Mouse (Mus musculus): ENCODE data around the gene Zfp467. TPM values are rescaled to one million over a fixed set of nuclear protein-coding genes. Genes with fewer than 3 reads are reported as not detected.

The Zfp467 gene
- total RNA-seq, 2 experiments from 2014 or later, result 45.4 to 52.3 TPM

DNA sequence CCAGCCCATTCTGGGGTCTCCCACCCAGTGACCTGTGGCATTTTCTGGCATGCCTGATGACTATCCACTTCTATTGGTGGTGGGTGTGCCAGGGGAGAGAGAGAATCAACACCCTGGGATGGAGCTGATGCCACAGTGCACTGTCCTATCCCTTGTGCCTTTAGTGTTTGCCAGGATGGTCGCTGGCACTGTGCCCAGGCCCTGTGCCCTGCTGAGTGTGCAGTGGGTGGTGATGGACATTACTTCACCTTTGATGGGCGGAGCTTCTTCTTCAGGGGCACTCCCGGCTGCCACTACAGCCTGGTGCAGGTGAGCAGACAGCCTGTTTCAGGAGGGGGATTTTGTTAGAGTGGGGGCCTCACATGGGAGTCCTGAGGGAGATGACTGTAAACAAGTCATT lies 7.1 kb upstream of the Zfp467 start:
- Histone ChIP-seq H3K4me3 (no peak overlapping the region), H3K27ac (no peak overlapping the region)
- TF ChIP-seq CTCF (IDR thresholded peaks at IDR 0.05), result no peak
- no peak for DNase-seq
- intact Hi-C loops (cut with DNase I), result no loop called here

- DNase-seq, result no peak
- intact Hi-C loops (cut with DNase I), result no loop called here
- H3K4me3 ChIP-seq, result no peak overlapping the region
- TF ChIP-seq CTCF (IDR thresholded peaks at IDR 0.05), result no peak
- no peak overlapping the region for H3K27ac ChIP-seq
These were observed 6.5 kb upstream of the Zfp467 start for GRCm38 (mm10) chr6:48452151-48452550.

DNA sequence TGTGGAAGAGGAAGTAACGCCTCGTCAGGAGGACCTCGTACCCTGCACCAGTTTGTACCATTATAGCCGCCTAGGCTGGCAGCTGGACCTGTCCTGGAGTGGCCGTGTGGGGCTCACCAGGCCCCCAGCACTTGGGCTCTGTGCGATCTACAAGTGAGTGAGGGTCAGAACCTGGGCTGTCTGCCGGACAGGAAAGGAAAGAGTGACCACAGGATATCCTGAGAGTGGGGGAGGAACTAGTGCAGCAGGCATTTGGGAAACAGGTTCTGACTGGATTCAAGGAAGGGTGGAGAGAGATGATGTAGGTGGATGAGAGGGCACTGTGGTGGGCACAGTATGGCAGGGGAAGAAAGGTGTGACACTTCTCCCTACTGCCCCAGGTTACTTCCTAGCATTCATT lies 2.9 kb upstream of the Zfp467 start:
- DNase-seq, result no peak
- intact Hi-C loops (cut with DNase I), result no loop called here
- no peak overlapping the region for H3K4me3 ChIP-seq
- no peak overlapping the region for H3K27ac ChIP-seq
- no peak for TF ChIP-seq CTCF (IDR thresholded peaks at IDR 0.05)

DNA sequence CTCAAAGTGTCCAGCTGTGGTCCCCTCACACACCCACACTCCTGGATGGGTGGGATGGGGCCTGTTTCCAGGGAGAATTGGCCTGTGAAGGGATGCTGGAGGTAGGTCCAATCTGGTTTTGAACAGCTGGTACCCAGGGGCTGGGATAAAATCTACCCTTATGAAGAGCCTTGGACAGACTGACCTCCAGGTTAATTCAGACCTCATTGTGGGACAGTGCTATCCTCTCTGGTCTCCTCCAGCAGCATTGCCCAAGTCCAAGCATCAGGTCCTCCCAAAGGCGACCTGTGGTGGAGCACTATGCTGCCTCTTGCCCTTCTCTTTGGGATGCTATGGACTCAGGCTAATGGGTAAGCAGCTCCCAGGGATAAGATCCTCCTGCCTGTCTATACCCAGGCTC lies 2.3 kb upstream of the Zfp467 start, which contains the start of gene Sspo:
Gene Sspo, plus strand, starts transcription at position 301 of the 400 bp plus-strand sequence.
- Histone ChIP-seq H3K4me3 (no peak within 1 kb of the TSS), H3K27ac (no peak within 1 kb of the TSS)
- TF ChIP-seq CTCF (IDR thresholded peaks at IDR 0.05), result no peak
- intact Hi-C loops (cut with DNase I), result no loop called here
- no peak for DNase-seq

- DNase-seq, result no peak
- no peak overlapping the region for H3K4me3 ChIP-seq
- no peak for TF ChIP-seq CTCF (IDR thresholded peaks at IDR 0.05)
- peak overlapping the region; percentile 96 for H3K27ac ChIP-seq
- intact Hi-C loops (cut with DNase I), result no loop called here
These were observed 1.3 kb upstream of the Zfp467 start for GRCm38 (mm10) chr6:48446896-48447295.

DNA sequence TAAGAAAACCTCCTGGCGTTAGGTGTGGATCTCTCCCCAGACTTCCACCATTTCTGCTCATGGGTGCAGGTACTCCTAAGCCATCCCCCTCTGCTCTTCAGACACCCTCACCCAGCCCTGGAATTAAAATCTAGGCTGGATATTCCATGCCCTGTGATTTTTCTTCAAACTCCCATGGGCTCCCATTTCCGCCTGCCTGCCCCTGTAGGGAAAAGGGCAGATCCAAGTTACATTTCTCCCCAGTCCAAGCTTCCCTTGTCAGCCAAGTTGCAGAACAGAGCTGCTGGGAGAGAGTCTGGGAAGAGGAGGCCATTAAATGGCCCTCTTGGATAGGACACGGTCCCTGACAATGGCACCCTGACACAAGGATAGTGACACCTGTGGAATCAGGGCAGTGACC lies 631 bp upstream of the Zfp467 start:
- TF ChIP-seq CTCF (IDR thresholded peaks at IDR 0.05), result no peak
- no peak for DNase-seq

GRCm38 (mm10) chr6:48444310-48445180 lies 1.1 kb downstream of the Zfp467 start:
- Histone ChIP-seq H3K4me3 (peak overlapping the region; percentile 89), H3K27ac (peak overlapping the region; percentile 96)
- TF ChIP-seq CTCF (IDR thresholded peaks at IDR 0.05), result no peak
- DNase-seq, result peak; percentile 86
- intact Hi-C loops (cut with DNase I), result loop anchor here (2.0 to 5.0 kb wide), 2 partner anchors 47 to 60 kb away; partner anchors contain the start of gene Krba1

More for the DNA sequence above, 631 bp upstream of the Zfp467 start:
- H3K27ac ChIP-seq, result peak overlapping the region; percentile 96
- H3K4me3 ChIP-seq, result peak overlapping the region; percentile 89
- intact Hi-C loops (cut with DNase I), result no loop called here

DNA sequence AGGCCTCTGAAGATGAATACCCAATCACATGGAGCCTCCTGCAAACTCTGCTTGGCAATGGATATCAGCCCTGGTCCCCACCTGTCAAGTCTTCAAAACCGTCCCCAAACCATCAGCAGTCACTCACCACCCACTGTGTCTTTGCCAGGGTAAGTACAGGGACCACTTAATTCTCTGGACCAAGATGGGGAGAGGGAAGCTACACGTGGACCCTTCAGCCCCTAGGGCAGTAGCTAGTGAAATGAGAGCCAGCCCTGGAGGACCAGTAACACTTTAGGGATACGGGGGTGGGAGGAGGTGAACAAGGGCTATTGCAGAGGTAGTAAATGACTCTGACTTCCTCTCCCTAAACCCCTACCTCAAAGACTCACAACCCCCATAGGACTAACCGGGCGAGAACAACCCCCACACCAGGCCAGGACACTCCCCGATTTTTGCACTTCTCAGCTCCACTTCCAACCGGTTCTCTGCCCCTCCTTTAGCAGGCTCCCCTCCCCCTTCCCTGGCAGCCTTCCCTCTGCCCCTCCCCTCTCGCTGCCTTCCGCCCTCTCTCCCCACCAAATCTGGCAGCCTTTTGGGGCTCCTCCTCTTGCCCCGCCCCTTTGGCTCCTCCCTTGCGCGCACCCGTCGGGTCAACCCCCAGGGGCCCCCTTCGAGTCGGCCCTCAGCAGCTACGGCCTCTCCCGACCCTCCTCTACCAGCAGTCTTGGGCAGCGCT lies 1.9 kb downstream of the Zfp467 start:
- H3K4me3 ChIP-seq, result peak overlapping the region; percentile 89
- intact Hi-C loops (cut with DNase I), result loop anchor here (2.0 to 5.0 kb wide), 2 partner anchors 46 to 61 kb away; partner anchors contain the start of gene Krba1
- peak; percentile 96 for DNase-seq
- H3K27ac ChIP-seq, result peak overlapping the region; percentile 96
- no peak for TF ChIP-seq CTCF (IDR thresholded peaks at IDR 0.05)

DNA sequence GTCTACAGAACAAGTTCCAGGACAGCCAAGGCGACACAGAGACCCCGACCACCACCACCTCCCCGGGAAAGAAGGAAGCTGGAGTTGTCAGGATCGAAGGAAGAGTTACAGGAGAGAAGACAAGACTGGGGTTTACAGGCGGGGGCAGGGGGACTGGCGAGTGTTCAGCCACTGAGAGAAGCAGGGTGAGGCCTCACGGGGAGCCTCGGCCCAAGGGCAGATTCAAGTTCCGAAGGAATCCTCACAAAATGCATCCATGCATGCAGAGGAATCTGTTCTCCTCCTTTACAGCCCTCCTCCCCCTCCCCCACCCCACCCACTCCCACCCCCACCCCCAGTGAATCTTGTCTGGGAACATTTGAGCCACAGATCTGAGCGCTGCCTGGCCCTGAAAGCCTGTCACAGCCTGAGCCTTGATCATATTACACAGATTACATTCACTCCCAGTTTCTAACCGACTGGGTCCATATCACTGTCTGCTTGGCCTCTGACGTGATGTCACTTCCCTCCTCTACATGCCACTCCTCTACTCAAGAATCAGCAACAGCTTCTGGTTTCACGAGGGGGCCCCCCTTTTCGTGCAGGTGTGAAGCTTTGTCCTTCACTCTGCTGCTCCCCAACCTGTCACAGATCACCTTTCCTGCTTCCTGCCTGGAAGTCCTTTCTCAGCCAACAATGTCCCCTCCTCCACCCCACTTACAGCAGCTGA lies 5.2 kb downstream of the Zfp467 start:
- TF ChIP-seq CTCF (IDR thresholded peaks at IDR 0.05), result no peak
- Histone ChIP-seq H3K4me3 (no peak overlapping the region), H3K27ac (peak overlapping the region; percentile 43)
- intact Hi-C loops (cut with DNase I), result loop anchor here (5.0 kb wide), 1 partner anchor 43 kb away; the partner anchor contains the start of gene Krba1
- DNase-seq, result no peak

GRCm38 (mm10) chr6:48439654-48440053 lies 6.0 kb downstream of the Zfp467 start:
- intact Hi-C loops (cut with DNase I), result loop anchor here (5.0 kb wide), 1 partner anchor 42 kb away; the partner anchor contains the start of gene Krba1
- peak overlapping the region; percentile 8; the same call in 1 of the 2 replicates for H3K27ac ChIP-seq
- no peak for TF ChIP-seq CTCF (IDR thresholded peaks at IDR 0.05)
- DNase-seq, result no peak
- H3K4me3 ChIP-seq, result no peak overlapping the region

- intact Hi-C loops (cut with DNase I), result no loop called here
- TF ChIP-seq CTCF (IDR thresholded peaks at IDR 0.05), result no peak
- DNase-seq, result no peak
- Histone ChIP-seq H3K27ac (no peak overlapping the region), H3K4me3 (no peak overlapping the region)
These were observed 7.0 kb downstream of the Zfp467 start for GRCm38 (mm10) chr6:48438475-48439125.
